Mouse (Mus musculus) hindbrain, embryonic 15.5 days (tissue): ENCODE measurements around the gene Glis1. TPM values are rescaled to one million over a fixed set of nuclear protein-coding genes. Genes with fewer than 3 reads are reported as not detected.

Experiments
- ATAC-seq: fragments of 200-750 bp; cut with Nextera tagmentation; 2 replicates; pipeline ENCODE4 v1.8.0; 2017; ENCODE audit warnings: low read depth, moderate number of reproducible peaks, moderate TSS enrichment; ENCODE audit not compliant: low FRiP score
- H3K27ac ChIP-seq: fragments of 300-500 bp; sonication (generic); replicated peaks from 2 replicates; pipeline ENCODE4 v1.5.1; 2015; ENCODE audit warnings: mild to moderate bottlenecking, inconsistent platforms
- H3K27me3 ChIP-seq: fragments of 300-500 bp; sonication (generic); 2 replicates; pipeline ENCODE4 v1.6.1; 2015; ENCODE audit warnings: control low read depth, inconsistent platforms
- H3K36me3 ChIP-seq: fragments of 300-500 bp; sonication (generic); 2 replicates; pipeline ENCODE4 v1.6.1; 2015; ENCODE audit warnings: control low read depth, inconsistent platforms
- H3K4me1 ChIP-seq: fragments of 300-500 bp; sonication (generic); replicated peaks from 2 replicates; pipeline ENCODE4 v1.6.1; 2015; ENCODE audit warnings: control low read depth, inconsistent platforms
- H3K4me2 ChIP-seq: fragments of 300-500 bp; sonication (generic); 2 replicates; pipeline ENCODE4 v1.6.1; 2015; ENCODE audit warnings: moderate library complexity, mild to moderate bottlenecking, inconsistent platforms
- H3K4me3 ChIP-seq: fragments of 300-500 bp; sonication (generic); 2 replicates; pipeline ENCODE4 v1.5.1; 2015; ENCODE audit warnings: mild to moderate bottlenecking, inconsistent platforms
- H3K9ac ChIP-seq: fragments of 300-500 bp; sonication (generic); 2 replicates; pipeline ENCODE4 v1.6.1; 2015; ENCODE audit warnings: inconsistent platforms
- H3K9me3 ChIP-seq: fragments of 300-500 bp; sonication (generic); 2 replicates; pipeline ENCODE4 v1.6.1; 2016; ENCODE audit warnings: control low read depth, inconsistent platforms
- WGBS: fragments of 180-500 bp; shearing (Covaris S2); methylation state at CpG from one replicate; pipeline ENCODE4 v1.1.7; 2015; 5-methylcytosine and 5-hydroxymethylcytosine counted together
- polyA plus RNA-seq: library from polyadenylated mRNA; unstranded; fragments of >200 nt; fragmentation: Nextera tagmentation; extraction: Ambion mirVana; gene quantifications from 2 replicates; pipeline ENCODE4 v1.2.1, GENCODE M21; 2015

The Glis1 gene
- polyA plus RNA-seq, 1 experiment from 2014 or later, result 4.2 TPM

DNA sequence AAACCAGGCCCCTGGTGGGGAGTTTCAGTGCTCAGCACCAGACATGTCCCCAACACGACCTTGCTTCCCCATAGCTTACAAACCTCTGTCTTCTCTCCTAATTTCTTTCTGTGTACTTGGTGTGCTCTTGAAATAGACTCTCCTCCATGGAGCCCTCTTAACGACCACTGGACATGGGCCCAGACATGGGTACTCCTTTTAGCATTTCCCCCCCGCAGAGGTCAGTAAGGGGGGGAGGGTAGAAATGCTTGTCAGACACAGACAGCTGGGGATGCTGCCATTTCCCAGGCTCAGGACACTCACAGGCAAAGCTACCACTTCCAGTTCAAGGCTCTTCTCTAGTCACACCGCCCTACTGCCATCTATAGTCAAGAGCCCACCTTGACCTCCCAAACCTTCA lies 207.2 kb downstream of the Glis1 start:
- no peaks in the 10 kb centered on the region for H3K27me3 ChIP-seq
- H3K4me2 ChIP-seq, result no peak overlapping the region
- no peaks in the 10 kb centered on the region for H3K9me3 ChIP-seq
- H3K4me3 ChIP-seq, result no peak overlapping the region
- 0 out of 2 replicates have a peak, but pooled peaks cover 7% of the 10 kb centered on the region for H3K4me1 ChIP-seq
- WGBS, result 76% methylated on average over 4 of the region's 4 CpGs
- no peak overlapping the region for H3K27ac ChIP-seq
- H3K9ac ChIP-seq, result no peak overlapping the region
- no peaks in the 10 kb centered on the region for H3K36me3 ChIP-seq
- no peak for ATAC-seq

DNA sequence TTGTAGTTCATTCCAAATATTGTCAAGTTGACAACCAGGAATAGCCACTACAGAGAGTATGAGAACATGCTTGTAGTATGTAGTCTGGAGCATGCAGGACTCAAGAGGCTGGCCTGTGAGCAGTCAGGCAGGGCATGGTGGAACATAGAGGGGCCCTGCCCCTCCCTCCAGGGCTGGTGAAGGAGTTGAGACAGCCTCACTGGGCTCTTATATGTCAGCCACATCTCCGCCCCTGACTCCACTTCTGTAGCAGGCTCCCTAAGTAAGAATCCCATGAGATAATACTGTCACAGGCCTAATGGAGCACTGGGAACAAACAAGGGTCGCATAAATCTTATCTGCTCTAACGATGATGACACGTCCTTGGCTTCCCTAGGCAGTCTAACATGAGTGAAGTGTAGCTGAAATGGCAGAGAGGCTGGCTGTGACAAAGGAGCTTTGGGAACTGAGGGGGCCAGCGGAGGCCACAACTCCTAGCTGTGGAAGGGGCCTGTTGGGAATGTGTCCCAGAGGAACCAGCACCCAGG lies 214.6 kb downstream of the Glis1 start:
- no peak for ATAC-seq
- Histone ChIP-seq H3K4me2 (no peak overlapping the region), H3K27me3 (no peaks in the 10 kb centered on the region), H3K4me1 (peaks cover 16% of the 10 kb centered on the region), H3K36me3 (no peaks in the 10 kb centered on the region), H3K9ac (no peak overlapping the region), H3K27ac (no peak overlapping the region), H3K4me3 (no peak overlapping the region), H3K9me3 (no peaks in the 10 kb centered on the region)
- 75% methylated on average over 5 of the region's 5 CpGs for WGBS

DNA sequence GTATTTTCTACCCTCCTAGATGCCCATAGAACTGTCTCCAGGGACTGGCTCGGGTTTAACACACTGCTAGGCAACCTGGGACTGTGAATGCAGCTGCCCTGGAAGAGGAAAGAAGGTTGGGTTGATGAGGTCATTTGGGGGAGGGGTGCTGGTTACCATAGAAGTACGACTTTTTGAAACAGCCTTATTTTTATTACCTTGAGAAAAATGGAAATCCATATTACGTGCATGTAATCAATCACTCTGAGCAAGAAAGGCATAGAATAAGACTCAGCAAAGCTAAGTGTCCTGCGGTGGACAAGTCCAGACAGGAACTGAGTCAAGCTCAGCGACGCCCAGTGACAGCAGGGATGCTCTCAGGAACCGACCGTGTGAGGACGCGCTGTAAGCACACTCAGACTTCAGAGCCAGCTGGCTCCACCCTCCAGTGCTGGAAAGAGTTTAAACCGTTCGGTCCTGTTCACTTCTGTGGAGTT lies 216.7 kb downstream of the Glis1 start:
- Histone ChIP-seq H3K4me2 (no peak overlapping the region), H3K36me3 (no peaks in the 10 kb centered on the region), H3K27me3 (no peaks in the 10 kb centered on the region), H3K9me3 (no peaks in the 10 kb centered on the region), H3K9ac (no peak overlapping the region), H3K27ac (no peak overlapping the region), H3K4me3 (no peak overlapping the region), H3K4me1 (peaks cover 16% of the 10 kb centered on the region)
- 0 out of 2 replicates have a peak, but pooled peaks have one; percentile 49 for ATAC-seq
- 16% methylated on average over 12 of the region's 12 CpGs for WGBS

DNA sequence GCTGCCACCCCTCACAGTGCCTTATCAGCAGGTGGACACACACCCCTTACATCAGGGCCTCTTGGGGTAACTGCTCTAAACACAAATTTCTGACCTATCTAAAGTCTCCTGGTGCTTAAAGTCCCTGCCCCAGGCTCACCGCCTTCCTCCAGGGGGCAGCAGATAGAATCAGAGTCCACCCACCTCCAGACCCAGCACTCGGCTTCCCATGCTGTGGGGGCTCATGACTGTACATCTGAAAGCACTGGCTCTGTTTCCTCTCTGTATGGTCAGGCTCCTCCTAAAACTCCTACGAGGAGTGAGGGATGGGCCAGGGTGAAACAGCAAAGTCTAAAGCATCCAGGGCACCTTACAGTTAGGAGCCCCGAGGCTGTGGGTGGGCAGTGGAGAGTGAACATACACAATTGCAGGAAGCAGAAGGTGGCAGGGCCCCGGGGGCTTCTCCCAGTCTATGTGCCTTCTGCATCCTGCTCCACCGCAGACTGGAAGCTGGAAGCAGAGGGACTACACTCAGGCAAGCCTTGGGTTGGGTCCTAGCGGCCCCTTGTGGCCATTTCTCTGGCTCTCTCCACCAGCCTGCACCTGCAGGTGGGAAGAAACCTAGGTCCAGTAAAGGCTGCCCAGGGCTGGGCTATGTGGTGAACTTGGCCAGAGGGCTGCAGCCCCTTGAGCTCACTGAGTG lies 218.3 kb downstream of the Glis1 start:
- H3K9ac ChIP-seq, result no peak overlapping the region
- no peaks in the 10 kb centered on the region for H3K36me3 ChIP-seq
- H3K27me3 ChIP-seq, result no peaks in the 10 kb centered on the region
- no peak overlapping the region for H3K27ac ChIP-seq
- H3K9me3 ChIP-seq, result no peaks in the 10 kb centered on the region
- H3K4me3 ChIP-seq, result no peak overlapping the region
- WGBS, result 10% methylated on average over 7 of the region's 7 CpGs
- ATAC-seq, result peak; percentile 90
- peaks cover 16% of the 10 kb centered on the region for H3K4me1 ChIP-seq
- no peak overlapping the region for H3K4me2 ChIP-seq

DNA sequence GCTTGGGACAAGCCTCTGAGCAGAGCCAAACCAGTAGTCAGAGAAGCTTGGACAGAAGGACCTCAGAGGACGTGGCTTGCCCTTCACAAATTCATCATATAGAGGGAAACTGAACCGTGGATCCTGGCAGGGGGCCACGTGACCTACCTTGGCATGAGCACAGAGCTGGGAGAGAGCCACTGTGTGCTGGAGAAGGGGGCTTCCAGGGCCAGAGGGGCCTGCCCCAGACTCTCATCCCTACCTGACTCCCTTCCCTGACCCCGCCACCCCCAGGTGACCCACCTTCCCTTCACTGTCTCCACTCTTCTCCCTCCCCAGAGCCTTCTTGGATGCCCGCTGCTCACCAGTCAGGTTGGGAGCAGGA lies 218.9 kb downstream of the Glis1 start:
- no peak overlapping the region for H3K4me2 ChIP-seq
- no peaks in the 10 kb centered on the region for H3K36me3 ChIP-seq
- H3K9ac ChIP-seq, result no peak overlapping the region
- no peak overlapping the region for H3K27ac ChIP-seq
- H3K4me3 ChIP-seq, result no peak overlapping the region
- ATAC-seq, result 0 out of 2 replicates have a peak, but pooled peaks have one; percentile 5
- no peaks in the 10 kb centered on the region for H3K9me3 ChIP-seq
- WGBS, result 49% methylated on average over 4 of the region's 5 CpGs
- H3K27me3 ChIP-seq, result no peaks in the 10 kb centered on the region
- peaks cover 16% of the 10 kb centered on the region for H3K4me1 ChIP-seq

DNA sequence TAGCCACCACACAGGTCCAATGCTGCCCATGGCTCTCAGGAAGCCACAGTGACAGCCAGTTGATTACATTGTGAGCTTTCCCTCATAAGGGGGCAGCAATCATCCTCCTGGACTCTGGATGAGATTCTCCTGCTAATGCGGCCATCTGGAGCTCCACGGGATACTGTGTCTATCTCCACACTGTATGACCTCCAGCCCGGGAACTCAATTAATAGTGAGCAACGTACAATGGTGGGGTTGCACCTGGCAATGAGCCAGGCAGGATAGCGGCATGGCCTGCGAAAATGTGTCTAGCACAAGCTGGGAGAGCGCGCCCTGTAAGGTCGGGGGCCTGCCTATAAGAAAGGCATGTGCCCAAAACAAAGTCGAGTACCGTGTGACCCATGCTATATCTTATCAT lies 226.3 kb downstream of the Glis1 start:
- 59% methylated on average over 11 of the region's 11 CpGs for WGBS
- peak; percentile 45; the same call in 1 of the 2 replicates for ATAC-seq
- Histone ChIP-seq H3K9ac (no peak overlapping the region), H3K27ac (no peak overlapping the region), H3K27me3 (no peaks in the 10 kb centered on the region), H3K9me3 (no peaks in the 10 kb centered on the region), H3K4me1 (no peaks in the 10 kb centered on the region), H3K36me3 (no peaks in the 10 kb centered on the region), H3K4me3 (no peak overlapping the region), H3K4me2 (no peak overlapping the region)

DNA sequence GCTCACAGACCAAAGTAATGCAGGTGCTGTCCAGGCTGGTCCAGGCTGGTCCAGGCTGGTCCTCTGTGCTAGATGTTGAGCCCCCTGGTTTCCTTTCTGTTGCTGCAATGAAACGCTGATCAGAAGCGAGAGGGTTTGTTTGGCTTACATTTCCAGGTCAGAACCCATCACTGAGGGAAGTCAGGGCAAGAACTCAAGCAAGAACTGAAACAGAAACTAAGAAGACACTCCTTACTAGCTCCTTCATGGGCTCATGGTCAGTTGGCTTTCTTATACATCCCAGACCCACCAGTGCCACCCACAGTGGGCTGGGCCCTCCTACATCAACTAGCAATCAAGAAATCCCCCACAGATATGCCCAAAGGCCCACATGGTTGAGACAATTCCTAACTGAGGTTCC lies 234.1 kb downstream of the Glis1 start:
- H3K27ac ChIP-seq, result no peak overlapping the region
- H3K4me1 ChIP-seq, result peaks cover 2% of the 10 kb centered on the region
- WGBS, result 98% methylated on average over 2 of the region's 2 CpGs
- H3K36me3 ChIP-seq, result no peaks in the 10 kb centered on the region
- no peak overlapping the region for H3K4me3 ChIP-seq
- no peak for ATAC-seq
- H3K27me3 ChIP-seq, result no peaks in the 10 kb centered on the region
- no peaks in the 10 kb centered on the region for H3K9me3 ChIP-seq
- no peak overlapping the region for H3K4me2 ChIP-seq
- H3K9ac ChIP-seq, result no peak overlapping the region

DNA sequence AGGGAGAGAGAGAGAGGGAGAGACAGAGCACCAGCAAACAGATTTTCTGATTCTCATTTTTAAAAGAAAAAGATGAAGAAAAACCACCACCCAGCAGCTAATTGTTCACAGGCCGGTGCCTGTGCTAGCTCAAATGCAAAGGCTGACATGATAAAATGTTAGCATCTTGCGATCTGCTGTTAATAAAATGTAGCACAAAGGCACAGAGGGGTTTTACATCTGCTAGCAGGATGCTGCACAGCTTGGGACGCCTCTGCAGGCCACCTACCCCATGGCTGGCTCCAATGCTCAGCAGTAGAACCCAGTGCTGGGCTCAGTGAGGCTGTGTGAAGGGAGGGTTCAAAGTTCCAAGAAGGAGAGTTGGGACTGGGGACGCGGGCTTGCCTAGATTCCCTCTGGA lies 236.3 kb downstream of the Glis1 start:
- 58% methylated on average over 5 of the region's 5 CpGs for WGBS
- Histone ChIP-seq H3K4me1 (peaks cover 12% of the 10 kb centered on the region), H3K27ac (no peak overlapping the region), H3K9ac (no peak overlapping the region), H3K36me3 (no peaks in the 10 kb centered on the region), H3K27me3 (no peaks in the 10 kb centered on the region), H3K9me3 (no peaks in the 10 kb centered on the region), H3K4me3 (no peak overlapping the region), H3K4me2 (no peak overlapping the region)
- ATAC-seq, result no peak

DNA sequence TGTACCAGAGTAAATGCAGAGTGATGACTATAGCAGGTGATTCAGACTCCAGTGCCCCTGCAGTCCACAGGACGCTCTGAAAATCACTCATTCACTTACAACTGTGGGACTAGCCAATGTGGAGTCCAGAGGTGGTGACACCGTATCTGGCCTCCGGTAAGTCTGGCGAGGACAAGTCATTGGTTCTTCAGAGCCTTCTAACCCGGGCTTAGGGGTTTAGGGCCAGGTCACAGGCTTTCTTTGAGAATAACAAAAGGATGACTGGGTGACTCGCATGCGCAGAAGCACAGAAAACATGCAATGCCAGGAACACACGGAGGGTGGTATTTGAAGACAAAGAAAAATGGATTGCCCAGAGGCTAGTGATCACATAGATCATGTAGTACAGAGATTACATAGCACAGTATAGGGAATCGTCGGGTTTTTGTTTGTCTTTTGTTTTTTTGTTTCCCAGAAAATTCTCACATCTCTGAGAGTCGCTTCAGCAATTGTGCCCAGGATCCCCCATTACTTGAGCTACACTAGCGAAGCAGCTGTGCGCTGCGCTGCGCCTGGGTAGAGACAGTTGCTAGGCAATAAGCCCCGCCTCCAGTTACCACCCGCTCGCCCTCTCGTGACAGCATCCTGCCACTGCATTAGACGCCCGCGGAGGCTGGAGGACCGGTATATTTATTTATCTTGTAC lies 239.4 kb downstream of the Glis1 start:
- Histone ChIP-seq H3K27me3 (no peaks in the 10 kb centered on the region), H3K9ac (peak overlapping the region; percentile 18; the same call in 1 of the 2 replicates), H3K27ac (peak overlapping the region; percentile 88), H3K36me3 (no peaks in the 10 kb centered on the region), H3K4me2 (peak overlapping the region; percentile 50), H3K9me3 (no peaks in the 10 kb centered on the region), H3K4me1 (peaks cover 12% of the 10 kb centered on the region), H3K4me3 (peak overlapping the region; percentile 14)
- ATAC-seq, result peak; percentile 95
- 6% methylated on average over 23 of the region's 23 CpGs for WGBS

DNA sequence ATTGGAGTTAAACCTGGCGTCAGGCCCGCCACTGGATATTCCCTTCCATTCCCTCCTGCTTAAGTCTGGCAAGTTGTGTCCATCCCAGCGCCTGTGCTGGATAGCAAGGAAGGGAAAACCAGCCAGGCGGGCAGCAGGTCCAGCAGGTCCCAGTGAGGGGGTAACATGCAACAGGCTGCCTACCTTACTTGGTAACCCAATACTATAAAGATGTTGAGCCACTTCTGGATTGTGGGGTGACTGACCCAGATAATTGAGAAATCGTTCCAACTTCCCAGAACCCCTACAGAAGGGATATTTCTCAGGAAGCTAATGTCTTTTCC lies 239.9 kb downstream of the Glis1 start:
- ATAC-seq, result no peak
- H3K9me3 ChIP-seq, result no peaks in the 10 kb centered on the region
- peaks cover 12% of the 10 kb centered on the region for H3K4me1 ChIP-seq
- H3K27ac ChIP-seq, result peak overlapping the region; percentile 88
- 0 out of 2 replicates have a peak overlapping the region, but pooled peaks have one; percentile 8 for H3K9ac ChIP-seq
- peak overlapping the region; percentile 14; the same call in 1 of the 2 replicates for H3K4me3 ChIP-seq
- H3K27me3 ChIP-seq, result no peaks in the 10 kb centered on the region
- WGBS, result 24% methylated on average over 5 of the region's 5 CpGs
- H3K4me2 ChIP-seq, result peak overlapping the region; percentile 50
- no peaks in the 10 kb centered on the region for H3K36me3 ChIP-seq

DNA sequence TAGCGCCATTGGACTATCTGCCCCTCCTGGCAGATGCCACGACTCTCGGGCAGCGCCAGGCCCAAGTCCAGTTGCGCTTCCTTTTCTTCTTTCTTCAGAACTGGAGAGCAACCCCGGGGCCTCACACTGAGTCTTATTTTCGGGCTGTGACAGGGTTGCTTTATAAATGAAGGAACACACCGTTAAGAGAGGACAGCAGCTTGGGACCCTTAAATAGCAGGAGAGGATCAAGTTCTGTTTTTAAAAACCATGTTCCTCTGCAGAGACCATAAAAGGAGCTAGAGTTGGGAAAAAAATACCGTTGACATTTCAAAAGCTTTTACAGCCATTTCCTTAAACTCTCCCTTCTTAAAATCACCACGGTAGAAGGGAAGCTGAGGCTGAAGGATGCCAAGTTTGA lies 241.3 kb downstream of the Glis1 start:
- Histone ChIP-seq H3K9ac (no peak overlapping the region), H3K4me2 (no peak overlapping the region), H3K9me3 (no peaks in the 10 kb centered on the region), H3K4me1 (peaks cover 26% of the 10 kb centered on the region), H3K27ac (no peak overlapping the region), H3K36me3 (no peaks in the 10 kb centered on the region), H3K4me3 (no peak overlapping the region), H3K27me3 (no peaks in the 10 kb centered on the region)
- no peak for ATAC-seq
- WGBS, result 64% methylated on average over 10 of the region's 10 CpGs

DNA sequence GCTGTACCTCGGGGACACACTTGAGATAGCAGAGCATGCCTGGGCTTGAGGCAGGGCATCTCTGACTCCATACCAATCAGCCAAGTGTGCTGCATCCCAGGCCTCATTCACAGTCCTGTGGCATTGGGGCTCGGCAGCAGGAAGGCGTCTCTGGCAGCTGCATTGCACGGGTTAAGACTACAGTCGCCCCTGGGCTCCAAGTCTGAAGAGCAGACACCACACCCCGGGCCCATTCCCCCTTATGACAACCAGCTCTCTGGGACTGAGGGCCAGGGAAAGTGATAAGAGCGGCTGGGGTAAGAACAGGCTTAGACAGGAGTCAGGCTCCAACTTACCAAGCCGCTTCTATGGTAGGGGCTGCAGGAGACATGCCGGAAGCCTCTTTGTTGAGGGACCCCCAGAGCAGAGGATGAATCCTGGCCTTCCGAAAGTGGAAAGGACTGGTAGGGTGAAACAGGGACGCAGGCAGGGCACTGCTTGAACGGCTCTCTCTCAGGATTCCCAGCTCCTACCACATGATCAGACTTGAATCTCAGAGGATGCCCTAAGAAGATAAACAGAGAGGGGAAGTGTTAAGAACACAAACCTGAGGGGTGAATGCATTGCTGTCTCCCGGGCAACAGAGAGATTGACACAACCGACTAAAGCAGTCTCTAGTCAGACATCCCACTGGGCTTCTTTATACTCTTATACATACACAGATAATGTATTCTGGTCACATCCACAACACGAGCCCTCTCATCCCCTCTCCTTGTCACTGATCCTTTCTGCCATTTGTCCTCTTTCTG lies 246.1 kb downstream of the Glis1 start:
- Histone ChIP-seq H3K27me3 (no peaks in the 10 kb centered on the region), H3K9ac (peak overlapping the region; percentile 8; the same call in 1 of the 2 replicates), H3K36me3 (no peaks in the 10 kb centered on the region), H3K4me2 (peak overlapping the region; percentile 35), H3K4me1 (peaks cover 24% of the 10 kb centered on the region), H3K9me3 (no peaks in the 10 kb centered on the region), H3K27ac (peak overlapping the region; percentile 69), H3K4me3 (no peak overlapping the region)
- WGBS, result 18% methylated on average over 15 of the region's 15 CpGs
- peak; percentile 71 for ATAC-seq
